Mouse (Mus musculus) stomach, postnatal 0 days (tissue): ENCODE measurements around the gene Phc3.

Experiments used
- CTCF ChIP-seq: IDR thresholded peaks from 2 replicates; pipeline ENCODE4 v1.5.1; 2016; ENCODE audit warnings: antibody characterized with exemption, low read depth, mild to moderate bottlenecking, moderate library complexity
- EP300 ChIP-seq: optimal IDR thresholded peaks from 2 replicates; pipeline ENCODE3; 2016; ENCODE audit warnings: antibody characterized with exemption

DNA sequence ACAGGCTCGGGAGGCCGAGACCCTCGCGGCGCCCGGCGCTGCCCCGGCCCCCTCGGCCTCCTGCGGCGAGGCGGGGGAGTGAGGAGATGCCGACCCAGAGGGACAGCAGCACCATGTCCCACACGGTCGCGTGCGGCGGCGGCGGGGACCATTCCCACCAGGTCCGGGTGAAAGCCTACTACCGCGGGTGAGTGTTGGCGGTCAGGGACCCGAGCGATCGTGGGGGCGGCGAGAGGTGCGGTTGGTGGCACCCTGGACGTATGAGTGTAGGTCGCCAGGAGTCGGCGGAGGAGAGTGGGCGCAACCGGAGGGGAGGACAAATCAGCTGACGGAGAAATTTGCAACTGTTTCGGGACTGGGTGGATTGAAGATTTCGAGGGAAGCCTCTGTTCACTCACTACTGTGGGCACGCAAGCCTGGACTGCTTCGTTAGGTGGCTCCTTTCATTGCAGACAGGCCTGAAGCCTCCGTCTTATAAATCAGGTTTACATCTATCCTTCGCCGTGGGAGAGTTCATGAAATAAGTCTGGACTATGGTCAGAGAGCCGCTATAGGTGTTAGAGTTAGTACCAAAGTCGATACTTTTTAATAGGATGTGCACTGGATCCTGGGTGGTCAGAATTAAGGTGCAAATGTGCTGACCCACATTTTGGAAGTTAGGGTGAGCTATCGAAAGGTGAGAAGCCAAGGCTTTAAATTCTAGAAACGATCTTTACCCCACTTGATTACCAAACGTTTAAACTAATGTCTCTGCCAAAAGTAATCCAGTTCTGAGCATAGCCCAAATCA lies 26.9 kb upstream of the Phc3 start:
- TF ChIP-seq CTCF (no peak), EP300 (no peak)
